Mouse (Mus musculus): Measurements from ENCODE around the gene 2310009B15Rik. TPM values are rescaled to one million over a fixed set of nuclear protein-coding genes. Genes with fewer than 3 reads are reported as not detected.
A peak's percentile ranks its signal among the peaks of the same experiment; 100 is the strongest.
"Not testable (repeated sequence)": the region's sequence is repeated elsewhere in the genome, so short reads cannot be mapped to it uniquely, and the experiment has no call there.

The 2310009B15Rik gene
- polyA plus RNA-seq (2015; fragmentation: Nextera tagmentation; extraction: Ambion mirVana) = 33.6 and 37.6 TPM in 2 replicates

GRCm38 (mm10) chr1:138856101-138856950, at the start of gene 2310009B15Rik:
TSS of gene 2310009B15Rik (minus strand) at chr1:138856852.
- not testable (repeated sequence) for H3K4me1 ChIP-seq; H3K36me3 ChIP-seq (replicated peaks); H3K27me3 ChIP-seq (replicated peaks); H3K9me3 ChIP-seq
- peak; percentile 100 for ATAC-seq (replicated peaks)
- Histone ChIP-seq H3K4me3 (peak within 1 kb of the TSS; percentile 51), H3K9ac (peak within 1 kb of the TSS; percentile 53), H3K27ac (peak within 1 kb of the TSS; percentile 90), H3K4me2 (peak within 1 kb of the TSS; percentile 46)
- WGBS = 0% methylated on average over 40 of the region's 79 CpGs

GRCm38 (mm10) chr1:138906256-138906655, 49.6 kb upstream of the 2310009B15Rik start:
- Histone ChIP-seq H3K9ac (no peak overlapping the region), H3K4me2 (no peak overlapping the region), H3K9me3 (no peaks in the 10 kb centered on the region), H3K4me1 (no peaks in the 10 kb centered on the region), H3K27me3 (replicated peaks) (no peaks in the 10 kb centered on the region), H3K4me3 (no peak overlapping the region), H3K27ac (no peak overlapping the region), H3K36me3 (replicated peaks) (no peaks in the 10 kb centered on the region)
- ATAC-seq (replicated peaks) = no peak
- WGBS = 93% methylated on average over 3 of the region's 3 CpGs

GRCm38 (mm10) chr1:138905092-138905765, 48.6 kb upstream of the 2310009B15Rik start:
- 93% methylated on average over 3 of the region's 3 CpGs for WGBS
- Histone ChIP-seq H3K4me1 (no peaks in the 10 kb centered on the region), H3K27ac (no peak overlapping the region), H3K4me2 (no peak overlapping the region), H3K27me3 (replicated peaks) (no peaks in the 10 kb centered on the region), H3K36me3 (replicated peaks) (no peaks in the 10 kb centered on the region), H3K4me3 (no peak overlapping the region), H3K9me3 (no peaks in the 10 kb centered on the region), H3K9ac (no peak overlapping the region)
- ATAC-seq (replicated peaks) = no peak

- no peaks in the 10 kb centered on the region for H3K9me3 ChIP-seq
- no peak overlapping the region for H3K4me3 ChIP-seq
- H3K4me2 ChIP-seq = no peak overlapping the region
- H3K27me3 ChIP-seq (replicated peaks) = no peaks in the 10 kb centered on the region
- 90% methylated on average over 5 of the region's 5 CpGs for WGBS
- no peak overlapping the region for H3K27ac ChIP-seq
- H3K9ac ChIP-seq = no peak overlapping the region
- no peak for ATAC-seq (replicated peaks)
- no peaks in the 10 kb centered on the region for H3K36me3 ChIP-seq (replicated peaks)
- H3K4me1 ChIP-seq = no peaks in the 10 kb centered on the region
These were observed 47.2 kb upstream of the 2310009B15Rik start for GRCm38 (mm10) chr1:138903894-138904293.

- Histone ChIP-seq H3K9me3 (no peaks in the 10 kb centered on the region), H3K27ac (0 out of 2 replicates have a peak overlapping the region, but pooled peaks have one; percentile 6), H3K36me3 (replicated peaks) (no peaks in the 10 kb centered on the region), H3K4me2 (no peak overlapping the region), H3K27me3 (replicated peaks) (no peaks in the 10 kb centered on the region), H3K4me1 (no peaks in the 10 kb centered on the region), H3K4me3 (no peak overlapping the region), H3K9ac (no peak overlapping the region)
- no peak for ATAC-seq (replicated peaks)
- WGBS = 81% methylated on average over 16 of the region's 16 CpGs
These were observed 44.9 kb upstream of the 2310009B15Rik start for GRCm38 (mm10) chr1:138901431-138902117.

- 83% methylated on average over 3 of the region's 3 CpGs for WGBS
- no peaks in the 10 kb centered on the region for H3K4me1 ChIP-seq
- H3K27ac ChIP-seq = no peak overlapping the region
- no peak for ATAC-seq (replicated peaks)
- H3K27me3 ChIP-seq (replicated peaks) = no peaks in the 10 kb centered on the region
- no peak overlapping the region for H3K4me3 ChIP-seq
- H3K9me3 ChIP-seq = no peaks in the 10 kb centered on the region
- no peaks in the 10 kb centered on the region for H3K36me3 ChIP-seq (replicated peaks)
- H3K4me2 ChIP-seq = no peak overlapping the region
- H3K9ac ChIP-seq = no peak overlapping the region
These were observed 39.4 kb upstream of the 2310009B15Rik start for GRCm38 (mm10) chr1:138896088-138896487.

GRCm38 (mm10) chr1:138877470-138878254, 21.0 kb upstream of the 2310009B15Rik start:
- H3K27ac ChIP-seq = no peak overlapping the region
- no peaks in the 10 kb centered on the region for H3K9me3 ChIP-seq
- H3K36me3 ChIP-seq (replicated peaks) = no peaks in the 10 kb centered on the region
- 89% methylated on average over 14 of the region's 14 CpGs for WGBS
- H3K4me2 ChIP-seq = no peak overlapping the region
- no peaks in the 10 kb centered on the region for H3K27me3 ChIP-seq (replicated peaks)
- no peak overlapping the region for H3K4me3 ChIP-seq
- no peak overlapping the region for H3K9ac ChIP-seq
- no peaks in the 10 kb centered on the region for H3K4me1 ChIP-seq
- ATAC-seq (replicated peaks) = no peak

- H3K9ac ChIP-seq = no peak overlapping the region
- H3K4me3 ChIP-seq = no peak overlapping the region
- no peak overlapping the region for H3K4me2 ChIP-seq
These were observed 19.9 kb upstream of the 2310009B15Rik start for GRCm38 (mm10) chr1:138876371-138877045.

GRCm38 (mm10) chr1:138850823-138851222, 5.8 kb downstream of the 2310009B15Rik start:
- ATAC-seq (replicated peaks) = no peak
- Histone ChIP-seq H3K4me1 (peaks cover 22% of the 10 kb centered on the region), H3K4me2 (no peak overlapping the region), H3K27ac (no peak overlapping the region), H3K9me3 (no peaks in the 10 kb centered on the region), H3K4me3 (no peak overlapping the region), H3K36me3 (replicated peaks) (no peaks in the 10 kb centered on the region), H3K27me3 (replicated peaks) (peaks cover 11% of the 10 kb centered on the region; the same call in 1 of the 2 replicates), H3K9ac (no peak overlapping the region)
- 90% methylated on average over 1 of the region's 1 CpGs for WGBS

More at GRCm38 (mm10) chr1:138876371-138877045, 19.9 kb upstream of the 2310009B15Rik start:
- Histone ChIP-seq H3K4me1 (no peaks in the 10 kb centered on the region), H3K27ac (no peak overlapping the region), H3K27me3 (replicated peaks) (no peaks in the 10 kb centered on the region), H3K9me3 (no peaks in the 10 kb centered on the region), H3K36me3 (replicated peaks) (no peaks in the 10 kb centered on the region)
- 74% methylated on average over 16 of the region's 16 CpGs for WGBS
- no peak for ATAC-seq (replicated peaks)

GRCm38 (mm10) chr1:138850161-138850539, 6.5 kb downstream of the 2310009B15Rik start:
- H3K4me3 ChIP-seq = no peak overlapping the region
- no peaks in the 10 kb centered on the region for H3K9me3 ChIP-seq
- H3K36me3 ChIP-seq (replicated peaks) = no peaks in the 10 kb centered on the region
- no peak overlapping the region for H3K4me2 ChIP-seq
- no peak overlapping the region for H3K27ac ChIP-seq
- no peak overlapping the region for H3K9ac ChIP-seq
- 45% methylated on average over 4 of the region's 4 CpGs for WGBS
- peaks cover 17% of the 10 kb centered on the region for H3K27me3 ChIP-seq (replicated peaks)
- no peak for ATAC-seq (replicated peaks)
- peaks cover 19% of the 10 kb centered on the region for H3K4me1 ChIP-seq

- Histone ChIP-seq H3K9ac (no peak overlapping the region), H3K9me3 (no peaks in the 10 kb centered on the region), H3K4me1 (peaks cover 16% of the 10 kb centered on the region), H3K4me3 (peak overlapping the region; percentile 48), H3K27ac (peak overlapping the region; percentile 88), H3K36me3 (replicated peaks) (no peaks in the 10 kb centered on the region), H3K27me3 (replicated peaks) (peaks cover 21% of the 10 kb centered on the region), H3K4me2 (peak overlapping the region; percentile 58)
- WGBS = 8% methylated on average over 8 of the region's 8 CpGs
- no peak for ATAC-seq (replicated peaks)
These were observed 7.0 kb downstream of the 2310009B15Rik start for GRCm38 (mm10) chr1:138849531-138850160.
